Mouse (Mus musculus): ENCODE data around the gene Gli3.

Gli3 gene

DNA sequence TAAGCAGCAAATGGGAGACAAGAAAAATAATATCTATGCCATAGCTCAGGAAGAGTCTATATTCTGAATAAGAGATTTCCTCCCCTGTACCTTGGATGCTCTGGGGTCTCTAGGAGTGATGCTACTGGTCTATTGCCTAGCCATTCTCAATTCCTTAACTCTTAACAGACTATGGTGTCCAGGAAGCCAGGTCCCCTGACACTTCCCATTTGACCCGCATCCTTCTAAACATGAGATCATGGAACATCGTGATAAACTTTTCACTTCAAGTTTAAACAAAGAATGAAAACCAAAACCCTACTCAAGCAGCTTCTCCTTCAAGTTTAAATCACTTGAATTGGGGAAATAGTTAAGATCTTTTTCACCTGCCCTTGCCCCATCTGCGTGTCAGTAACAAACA lies 279.3 kb downstream of the Gli3 start:
- DNase-seq = no peak

GRCm38 (mm10) chr13:15742777-15743176 lies 279.7 kb downstream of the Gli3 start:
- no peak for DNase-seq

DNA sequence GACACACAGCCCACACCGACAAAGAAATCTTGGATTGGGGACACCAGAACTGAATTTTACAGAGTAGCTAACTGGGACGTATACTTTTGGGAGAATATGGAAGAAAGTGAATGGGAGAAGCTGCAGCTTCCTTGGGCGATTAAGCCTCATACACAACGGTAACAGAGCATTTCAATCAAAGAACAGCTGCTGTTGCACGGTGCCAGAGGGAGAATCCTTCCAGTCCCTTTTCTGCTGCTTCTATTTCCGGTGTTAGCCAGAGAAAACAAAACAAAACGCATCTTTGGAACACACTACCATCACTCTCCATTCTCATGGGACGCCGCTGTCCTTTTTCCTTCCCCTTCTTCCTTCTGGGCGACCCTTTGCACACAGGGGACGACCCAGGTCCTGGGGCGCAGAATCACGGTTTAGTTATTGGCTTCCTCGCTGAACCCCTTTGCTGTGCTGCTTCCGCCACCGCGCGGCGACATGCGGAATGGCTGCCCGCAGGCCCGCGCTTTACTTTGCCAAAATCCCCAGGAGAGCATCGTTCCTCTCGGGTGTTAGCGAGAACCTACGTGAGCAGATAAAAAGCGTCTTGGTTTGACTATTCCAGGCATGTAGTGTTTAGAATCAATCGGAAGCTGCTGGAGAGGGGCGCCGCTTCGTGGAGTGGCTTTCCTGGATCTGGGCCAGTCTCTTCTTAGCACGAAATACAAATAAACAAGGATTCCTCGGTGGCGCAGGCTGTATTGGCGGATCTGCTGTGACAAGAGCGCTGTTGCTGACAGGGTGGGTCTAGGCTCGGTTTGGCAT lies 296.0 kb downstream of the Gli3 start:
- peak; percentile 87 for DNase-seq

DNA sequence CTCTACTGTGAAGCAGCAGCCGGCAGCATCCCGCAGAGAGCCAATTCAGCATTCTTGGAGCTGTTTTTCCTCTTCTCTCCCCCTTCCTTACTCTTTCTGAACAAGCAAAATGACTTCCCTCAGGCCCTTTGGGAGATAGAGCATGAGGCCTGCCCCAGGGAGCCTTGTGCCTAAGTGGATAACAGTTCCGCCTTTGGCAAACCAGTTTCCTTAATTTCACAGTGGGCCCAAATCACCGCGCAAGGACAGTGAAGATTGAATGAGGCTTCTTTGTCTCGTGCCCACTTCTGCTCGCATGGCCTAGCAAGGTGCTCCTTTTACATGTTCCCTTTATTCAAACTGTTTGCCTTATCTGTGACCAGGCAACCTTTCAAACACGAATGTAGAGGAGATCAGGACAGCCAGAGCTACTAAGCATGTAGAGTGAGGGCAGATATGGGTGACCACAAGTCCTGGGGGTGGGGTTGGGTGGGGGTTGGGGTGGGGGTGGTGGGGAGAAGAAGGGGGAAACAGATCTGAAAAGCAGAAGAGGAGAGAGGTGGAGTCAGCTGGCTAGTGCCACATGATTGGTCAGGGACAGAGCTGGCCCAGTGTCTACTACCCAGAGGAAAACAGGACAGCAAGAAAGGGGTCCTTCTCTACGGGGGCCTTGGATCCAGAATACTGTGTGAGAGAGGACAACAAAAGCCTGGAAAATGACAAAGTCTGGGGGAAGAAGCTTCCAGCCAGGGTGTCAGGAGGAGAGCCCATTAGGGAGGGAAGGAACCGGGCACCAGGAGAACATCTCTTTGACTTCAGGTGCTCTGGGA lies 296.8 kb downstream of the Gli3 start:
- no peak for DNase-seq

DNA sequence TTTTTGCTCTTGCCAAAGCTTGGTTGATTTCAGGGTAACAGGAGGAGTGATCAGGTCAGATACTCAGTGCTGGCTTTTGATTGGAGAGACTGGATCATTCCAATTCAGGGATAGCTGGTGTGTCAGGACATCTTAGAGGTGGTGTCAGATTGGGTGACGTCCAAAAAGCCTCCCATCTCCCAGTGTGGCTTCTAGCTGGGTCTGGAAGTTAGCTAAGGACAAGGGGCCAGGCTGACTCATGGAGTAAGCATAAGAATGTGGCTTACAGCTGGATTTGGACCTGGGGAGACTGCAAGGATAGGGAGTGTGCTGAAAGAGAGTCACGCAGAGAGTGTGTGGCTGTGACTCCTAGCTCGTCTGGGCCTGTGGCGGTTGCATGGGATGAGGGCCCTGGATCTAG lies 299.3 kb downstream of the Gli3 start:
- DNase-seq = no peak

GRCm38 (mm10) chr13:15762901-15763417 lies 299.9 kb downstream of the Gli3 start:
- DNase-seq = peak; percentile 38

GRCm38 (mm10) chr13:15777624-15778023 lies 314.6 kb downstream of the Gli3 start:
- DNase-seq = peak; percentile 87

Data from right cerebral cortex, adult 18-20 months (tissue).